Mouse (Mus musculus): ENCODE data around the gene Pigm. TPM values are rescaled to one million over a fixed set of nuclear protein-coding genes. Genes with fewer than 3 reads are reported as not detected.

The Pigm gene
- 5.7 and 5.9 TPM in 2 replicates for polyA plus RNA-seq (2015; fragmentation: Nextera tagmentation; extraction: Ambion mirVana)

- Histone ChIP-seq H3K4me3 (replicated peaks) (peak within 1 kb of the TSS; percentile 98), H3K27ac (replicated peaks) (peak within 1 kb of the TSS; percentile 86), H3K9ac (peak within 1 kb of the TSS; percentile 65), H3K4me2 (replicated peaks) (peak within 1 kb of the TSS; percentile 96), H3K27me3 (no peaks in the 10 kb centered on the region), H3K4me1 (peaks cover 13% of the 10 kb centered on the region), H3K36me3 (peaks cover 12% of the 10 kb centered on the region), H3K9me3 (replicated peaks) (no peaks in the 10 kb centered on the region)
- peak; percentile 97 for ATAC-seq (ENCODE audit: insufficient number of reproducible peaks, low FRiP score, low TSS enrichment, low read depth)
- 0% methylated on average over 39 of the region's 39 CpGs for WGBS
These were observed at the start of gene Pigm for GRCm38 (mm10) chr1:172376198-172376667. Pigm (plus strand) TSS chr1:172376546.

GRCm38 (mm10) chr1:172326684-172327083 is 49.7 kb upstream of the Pigm start:
- Histone ChIP-seq H3K9ac (no peak overlapping the region), H3K36me3 (no peaks in the 10 kb centered on the region), H3K27me3 (peaks cover 64% of the 10 kb centered on the region), H3K4me3 (replicated peaks) (peak overlapping the region; percentile 49), H3K4me1 (peaks cover 11% of the 10 kb centered on the region), H3K9me3 (replicated peaks) (no peaks in the 10 kb centered on the region), H3K27ac (replicated peaks) (no peak overlapping the region), H3K4me2 (replicated peaks) (peak overlapping the region; percentile 88)
- 62% methylated on average over 11 of the region's 11 CpGs for WGBS
- ATAC-seq (ENCODE audit: insufficient number of reproducible peaks, low FRiP score, low TSS enrichment, low read depth), result no peak

GRCm38 (mm10) chr1:172327206-172328001 is 48.9 kb upstream of the Pigm start:
- Histone ChIP-seq H3K9me3 (replicated peaks) (no peaks in the 10 kb centered on the region), H3K27ac (replicated peaks) (no peak overlapping the region), H3K4me3 (replicated peaks) (no peak overlapping the region), H3K4me1 (peaks cover 11% of the 10 kb centered on the region), H3K9ac (no peak overlapping the region), H3K4me2 (replicated peaks) (no peak overlapping the region), H3K27me3 (peaks cover 67% of the 10 kb centered on the region), H3K36me3 (no peaks in the 10 kb centered on the region)
- 75% methylated on average over 16 of the region's 16 CpGs for WGBS
- ATAC-seq (ENCODE audit: insufficient number of reproducible peaks, low FRiP score, low TSS enrichment, low read depth), result no peak

GRCm38 (mm10) chr1:172328041-172328440 is 48.3 kb upstream of the Pigm start:
- no peak overlapping the region for H3K9ac ChIP-seq
- no peak overlapping the region for H3K27ac ChIP-seq (replicated peaks)
- WGBS, result 75% methylated on average over 3 of the region's 3 CpGs
- no peaks in the 10 kb centered on the region for H3K36me3 ChIP-seq
- H3K27me3 ChIP-seq, result peaks cover 68% of the 10 kb centered on the region
- no peak overlapping the region for H3K4me2 ChIP-seq (replicated peaks)
- H3K4me1 ChIP-seq, result peaks cover 11% of the 10 kb centered on the region
- no peak overlapping the region for H3K4me3 ChIP-seq (replicated peaks)
- H3K9me3 ChIP-seq (replicated peaks), result no peaks in the 10 kb centered on the region
- ATAC-seq (ENCODE audit: insufficient number of reproducible peaks, low FRiP score, low TSS enrichment, low read depth), result no peak

- peaks cover 72% of the 10 kb centered on the region for H3K27me3 ChIP-seq
- 78% methylated on average over 7 of the region's 7 CpGs for WGBS
These were observed 47.9 kb upstream of the Pigm start for GRCm38 (mm10) chr1:172328461-172328860.

GRCm38 (mm10) chr1:172329131-172329530 is 47.2 kb upstream of the Pigm start, which contains the start of gene Kcnj9:
Kcnj9 (minus strand) TSS chr1:172329318.
- WGBS, result 26% methylated on average over 9 of the region's 9 CpGs
- no peaks in the 10 kb centered on the region for H3K9me3 ChIP-seq (replicated peaks)
- peaks cover 11% of the 10 kb centered on the region for H3K4me1 ChIP-seq
- peaks cover 75% of the 10 kb centered on the region for H3K27me3 ChIP-seq
- H3K36me3 ChIP-seq, result no peaks in the 10 kb centered on the region
- no peak within 1 kb of the TSS for H3K27ac ChIP-seq (replicated peaks)
- no peak within 1 kb of the TSS for H3K4me3 ChIP-seq (replicated peaks)
- ATAC-seq (ENCODE audit: insufficient number of reproducible peaks, low FRiP score, low TSS enrichment, low read depth), result no peak
- no peak within 1 kb of the TSS for H3K4me2 ChIP-seq (replicated peaks)
- no peak within 1 kb of the TSS for H3K9ac ChIP-seq

More at GRCm38 (mm10) chr1:172328461-172328860, 47.9 kb upstream of the Pigm start:
- Histone ChIP-seq H3K36me3 (no peaks in the 10 kb centered on the region), H3K4me3 (replicated peaks) (no peak overlapping the region), H3K4me2 (replicated peaks) (no peak overlapping the region), H3K27ac (replicated peaks) (no peak overlapping the region), H3K9me3 (replicated peaks) (no peaks in the 10 kb centered on the region), H3K4me1 (peaks cover 11% of the 10 kb centered on the region), H3K9ac (no peak overlapping the region)
- no peak for ATAC-seq (ENCODE audit: insufficient number of reproducible peaks, low FRiP score, low TSS enrichment, low read depth)

- ATAC-seq (ENCODE audit: insufficient number of reproducible peaks, low FRiP score, low TSS enrichment, low read depth), result no peak
- H3K4me3 ChIP-seq (replicated peaks), result no peak overlapping the region
- no peaks in the 10 kb centered on the region for H3K36me3 ChIP-seq
- no peak overlapping the region for H3K27ac ChIP-seq (replicated peaks)
- no peaks in the 10 kb centered on the region for H3K9me3 ChIP-seq (replicated peaks)
- H3K9ac ChIP-seq, result no peak overlapping the region
- peaks cover 75% of the 10 kb centered on the region for H3K27me3 ChIP-seq
- no peak overlapping the region for H3K4me2 ChIP-seq (replicated peaks)
- H3K4me1 ChIP-seq, result peaks cover 11% of the 10 kb centered on the region
- WGBS, result 68% methylated on average over 6 of the region's 6 CpGs
These were observed 46.7 kb upstream of the Pigm start for GRCm38 (mm10) chr1:172329616-172330015.

GRCm38 (mm10) chr1:172331422-172331947 is 44.9 kb upstream of the Pigm start:
- Histone ChIP-seq H3K4me3 (replicated peaks) (no peak overlapping the region), H3K4me2 (replicated peaks) (no peak overlapping the region), H3K27me3 (peaks cover 67% of the 10 kb centered on the region), H3K9me3 (replicated peaks) (no peaks in the 10 kb centered on the region), H3K36me3 (no peaks in the 10 kb centered on the region), H3K9ac (no peak overlapping the region), H3K27ac (replicated peaks) (no peak overlapping the region), H3K4me1 (peaks cover 2% of the 10 kb centered on the region; the same call in 1 of the 2 replicates)
- ATAC-seq (ENCODE audit: insufficient number of reproducible peaks, low FRiP score, low TSS enrichment, low read depth), result no peak
- 67% methylated on average over 8 of the region's 8 CpGs for WGBS

GRCm38 (mm10) chr1:172332925-172333324 is 43.4 kb upstream of the Pigm start:
- Histone ChIP-seq H3K27me3 (peaks cover 56% of the 10 kb centered on the region), H3K9me3 (replicated peaks) (no peaks in the 10 kb centered on the region), H3K4me2 (replicated peaks) (no peak overlapping the region), H3K4me1 (no peaks in the 10 kb centered on the region), H3K9ac (no peak overlapping the region), H3K4me3 (replicated peaks) (no peak overlapping the region), H3K36me3 (no peaks in the 10 kb centered on the region), H3K27ac (replicated peaks) (no peak overlapping the region)
- no peak for ATAC-seq (ENCODE audit: insufficient number of reproducible peaks, low FRiP score, low TSS enrichment, low read depth)
- 79% methylated on average over 2 of the region's 2 CpGs for WGBS

GRCm38 (mm10) chr1:172333512-172333911 is 42.8 kb upstream of the Pigm start:
- Histone ChIP-seq H3K27me3 (peaks cover 55% of the 10 kb centered on the region), H3K4me2 (replicated peaks) (no peak overlapping the region), H3K27ac (replicated peaks) (no peak overlapping the region), H3K9ac (no peak overlapping the region), H3K36me3 (no peaks in the 10 kb centered on the region), H3K4me3 (replicated peaks) (no peak overlapping the region), H3K4me1 (no peaks in the 10 kb centered on the region), H3K9me3 (replicated peaks) (no peaks in the 10 kb centered on the region)
- no peak for ATAC-seq (ENCODE audit: insufficient number of reproducible peaks, low FRiP score, low TSS enrichment, low read depth)
- WGBS, result 23% methylated on average over 3 of the region's 3 CpGs

GRCm38 (mm10) chr1:172335804-172336203 is 40.5 kb upstream of the Pigm start:
- WGBS, result 74% methylated on average over 15 of the region's 15 CpGs
- Histone ChIP-seq H3K27ac (replicated peaks) (no peak overlapping the region), H3K4me2 (replicated peaks) (no peak overlapping the region), H3K4me3 (replicated peaks) (no peak overlapping the region), H3K4me1 (peaks cover 5% of the 10 kb centered on the region), H3K36me3 (no peaks in the 10 kb centered on the region), H3K9me3 (replicated peaks) (no peaks in the 10 kb centered on the region), H3K27me3 (peaks cover 49% of the 10 kb centered on the region), H3K9ac (no peak overlapping the region)
- ATAC-seq (ENCODE audit: insufficient number of reproducible peaks, low FRiP score, low TSS enrichment, low read depth), result no peak
